Mouse (Mus musculus): ENCODE results near the gene Gm6525. TPM values are rescaled to one million over a fixed set of nuclear protein-coding genes. Genes with fewer than 3 reads are reported as not detected.

Gm6525 gene
- polyA plus RNA-seq, 1 experiment, result 0.40 TPM

- Histone ChIP-seq H3K4me1 (ENCODE audit: control insufficient read depth, insufficient read depth, low read length) (peaks cover 9% of the 10 kb centered on the region), H3K27ac (ENCODE audit: control insufficient read depth, insufficient read depth, low read depth, low read length) (no peak overlapping the region), H3K27me3 (ENCODE audit: control insufficient read depth, insufficient read depth, low read length) (no peaks in the 10 kb centered on the region), H3K4me3 (ENCODE audit: control insufficient read depth, low read depth, low read length) (peak overlapping the region; percentile 51), H3K36me3 (ENCODE audit: control insufficient read depth, insufficient read depth, low read length) (no peaks in the 10 kb centered on the region)
- no peak for TF ChIP-seq CTCF (IDR thresholded peaks at IDR 0.05; ENCODE audit: control insufficient read depth, insufficient read depth, insufficient replicate concordance, low read depth, low read length)
- TF ChIP-seq POLR2A (IDR thresholded peaks at IDR 0.05; ENCODE audit: control insufficient read depth, low read depth, low read length), result no peak
These were observed 16.7 kb downstream of the Gm6525 start for GRCm38 (mm10) chr3:84190513-84191061.

GRCm38 (mm10) chr3:84191141-84191881 is 17.4 kb downstream of the Gm6525 start:
- Histone ChIP-seq H3K4me3 (ENCODE audit: control insufficient read depth, low read depth, low read length) (peak overlapping the region; percentile 51), H3K27ac (ENCODE audit: control insufficient read depth, insufficient read depth, low read depth, low read length) (no peak overlapping the region), H3K36me3 (ENCODE audit: control insufficient read depth, insufficient read depth, low read length) (no peaks in the 10 kb centered on the region), H3K4me1 (ENCODE audit: control insufficient read depth, insufficient read depth, low read length) (peaks cover 9% of the 10 kb centered on the region), H3K27me3 (ENCODE audit: control insufficient read depth, insufficient read depth, low read length) (no peaks in the 10 kb centered on the region)
- TF ChIP-seq POLR2A (IDR thresholded peaks at IDR 0.05; ENCODE audit: control insufficient read depth, low read depth, low read length) (no peak), CTCF (IDR thresholded peaks at IDR 0.05; ENCODE audit: control insufficient read depth, insufficient read depth, insufficient replicate concordance, low read depth, low read length) (no peak)

- TF ChIP-seq CTCF (IDR thresholded peaks at IDR 0.05; ENCODE audit: control insufficient read depth, insufficient read depth, insufficient replicate concordance, low read depth, low read length), result no peak
- TF ChIP-seq POLR2A (IDR thresholded peaks at IDR 0.05; ENCODE audit: control insufficient read depth, low read depth, low read length), result no peak
- no peaks in the 10 kb centered on the region for H3K27me3 ChIP-seq (ENCODE audit: control insufficient read depth, insufficient read depth, low read length)
- H3K36me3 ChIP-seq (ENCODE audit: control insufficient read depth, insufficient read depth, low read length), result no peaks in the 10 kb centered on the region
- no peak overlapping the region for H3K4me3 ChIP-seq (ENCODE audit: control insufficient read depth, low read depth, low read length)
- no peak overlapping the region for H3K27ac ChIP-seq (ENCODE audit: control insufficient read depth, insufficient read depth, low read depth, low read length)
- peaks cover 9% of the 10 kb centered on the region for H3K4me1 ChIP-seq (ENCODE audit: control insufficient read depth, insufficient read depth, low read length)
These were observed 20.0 kb downstream of the Gm6525 start for GRCm38 (mm10) chr3:84193881-84194280.

- H3K27ac ChIP-seq (ENCODE audit: control insufficient read depth, insufficient read depth, low read depth, low read length), result no peak overlapping the region
- H3K36me3 ChIP-seq (ENCODE audit: control insufficient read depth, insufficient read depth, low read length), result no peaks in the 10 kb centered on the region
- no peak overlapping the region for H3K4me3 ChIP-seq (ENCODE audit: control insufficient read depth, low read depth, low read length)
- no peaks in the 10 kb centered on the region for H3K4me1 ChIP-seq (ENCODE audit: control insufficient read depth, insufficient read depth, low read length)
- TF ChIP-seq CTCF (IDR thresholded peaks at IDR 0.05; ENCODE audit: control insufficient read depth, insufficient read depth, insufficient replicate concordance, low read depth, low read length) (no peak), POLR2A (IDR thresholded peaks at IDR 0.05; ENCODE audit: control insufficient read depth, low read depth, low read length) (no peak)
- no peaks in the 10 kb centered on the region for H3K27me3 ChIP-seq (ENCODE audit: control insufficient read depth, insufficient read depth, low read length)
These were observed 24.3 kb downstream of the Gm6525 start for GRCm38 (mm10) chr3:84198229-84198628.

- H3K36me3 ChIP-seq (ENCODE audit: control insufficient read depth, insufficient read depth, low read length), result no peaks in the 10 kb centered on the region
- no peaks in the 10 kb centered on the region for H3K4me1 ChIP-seq (ENCODE audit: control insufficient read depth, insufficient read depth, low read length)
- TF ChIP-seq POLR2A (IDR thresholded peaks at IDR 0.05; ENCODE audit: control insufficient read depth, low read depth, low read length) (no peak), CTCF (IDR thresholded peaks at IDR 0.05; ENCODE audit: control insufficient read depth, insufficient read depth, insufficient replicate concordance, low read depth, low read length) (no peak)
- H3K4me3 ChIP-seq (ENCODE audit: control insufficient read depth, low read depth, low read length), result no peak overlapping the region
- no peaks in the 10 kb centered on the region for H3K27me3 ChIP-seq (ENCODE audit: control insufficient read depth, insufficient read depth, low read length)
- no peak overlapping the region for H3K27ac ChIP-seq (ENCODE audit: control insufficient read depth, insufficient read depth, low read depth, low read length)
These were observed 25.6 kb downstream of the Gm6525 start for GRCm38 (mm10) chr3:84199516-84199915.

- H3K36me3 ChIP-seq (ENCODE audit: control insufficient read depth, insufficient read depth, low read length), result no peaks in the 10 kb centered on the region
- H3K27me3 ChIP-seq (ENCODE audit: control insufficient read depth, insufficient read depth, low read length), result no peaks in the 10 kb centered on the region
- H3K4me1 ChIP-seq (ENCODE audit: control insufficient read depth, insufficient read depth, low read length), result no peaks in the 10 kb centered on the region
- H3K4me3 ChIP-seq (ENCODE audit: control insufficient read depth, low read depth, low read length), result no peak overlapping the region
- TF ChIP-seq POLR2A (IDR thresholded peaks at IDR 0.05; ENCODE audit: control insufficient read depth, low read depth, low read length) (no peak), CTCF (IDR thresholded peaks at IDR 0.05; ENCODE audit: control insufficient read depth, insufficient read depth, insufficient replicate concordance, low read depth, low read length) (no peak)
- H3K27ac ChIP-seq (ENCODE audit: control insufficient read depth, insufficient read depth, low read depth, low read length), result no peak overlapping the region
These were observed 26.9 kb downstream of the Gm6525 start for GRCm38 (mm10) chr3:84200559-84201420.

GRCm38 (mm10) chr3:84204640-84205039 is 30.7 kb downstream of the Gm6525 start:
- TF ChIP-seq CTCF (IDR thresholded peaks at IDR 0.05; ENCODE audit: control insufficient read depth, insufficient read depth, insufficient replicate concordance, low read depth, low read length), result no peak
- no peak for TF ChIP-seq POLR2A (IDR thresholded peaks at IDR 0.05; ENCODE audit: control insufficient read depth, low read depth, low read length)
- no peak overlapping the region for H3K4me3 ChIP-seq (ENCODE audit: control insufficient read depth, low read depth, low read length)
- H3K27me3 ChIP-seq (ENCODE audit: control insufficient read depth, insufficient read depth, low read length), result no peaks in the 10 kb centered on the region
- H3K36me3 ChIP-seq (ENCODE audit: control insufficient read depth, insufficient read depth, low read length), result no peaks in the 10 kb centered on the region
- H3K4me1 ChIP-seq (ENCODE audit: control insufficient read depth, insufficient read depth, low read length), result no peaks in the 10 kb centered on the region
- H3K27ac ChIP-seq (ENCODE audit: control insufficient read depth, insufficient read depth, low read depth, low read length), result no peak overlapping the region
